Mouse (Mus musculus): Measurements from ENCODE around the gene Snapc5.

- TF ChIP-seq POLR2A (IDR thresholded peaks at IDR 0.05; ENCODE audit: borderline replicate concordance, extremely low read depth, insufficient read depth, insufficient read length, poor library complexity, severe bottlenecking): no peak
- no peak for TF ChIP-seq CTCF (IDR thresholded peaks at IDR 0.05; ENCODE audit: borderline replicate concordance, extremely low read depth, insufficient read depth, insufficient read length)
These were observed 52.1 kb downstream of the Snapc5 start for GRCm38 (mm10) chr9:64231171-64231570.

Data from brain, embryonic 14.5 days (tissue).